Mouse (Mus musculus) lung, embryonic 14.5 days (tissue): ENCODE data around the gene Acsf3. TPM values are rescaled to one million over a fixed set of nuclear protein-coding genes. Genes with fewer than 3 reads are reported as not detected.

Experiments
- ATAC-seq: fragments of 200-750 bp; cut with Nextera tagmentation; 2 replicates; pipeline ENCODE4 v1.8.0; 2017; ENCODE audit warnings: mild to moderate bottlenecking, moderate TSS enrichment, moderate library complexity; ENCODE audit not compliant: insufficient read depth
- DNase-seq: peaks from one replicate; pipeline ENCODE4 v3.0.0-alpha.2; 2015
- H3K27ac ChIP-seq: fragments of 300-500 bp; sonication (generic); 2 replicates; pipeline ENCODE4 v1.5.1; 2014; ENCODE audit warnings: low read depth, mild to moderate bottlenecking, moderate library complexity
- H3K27me3 ChIP-seq: fragments of 300-500 bp; sonication (generic); 2 replicates; pipeline ENCODE4 v1.6.1; 2014; ENCODE audit warnings: low read length, control low read depth; ENCODE audit not compliant: insufficient read depth
- H3K36me3 ChIP-seq: fragments of 300-500 bp; sonication (generic); 2 replicates; pipeline ENCODE4 v1.6.1; 2014; ENCODE audit warnings: control low read depth; ENCODE audit not compliant: insufficient read depth
- H3K4me1 ChIP-seq: fragments of 300-500 bp; sonication (generic); 2 replicates; pipeline ENCODE4 v1.6.1; 2014; ENCODE audit warnings: antibody characterized with exemption, control low read depth; ENCODE audit not compliant: insufficient read depth
- H3K4me2 ChIP-seq: fragments of 300-500 bp; sonication (generic); 2 replicates; pipeline ENCODE4 v1.6.1; 2014; ENCODE audit warnings: mild to moderate bottlenecking
- H3K4me3 ChIP-seq: fragments of 300-500 bp; sonication (generic); 2 replicates; pipeline ENCODE4 v1.5.1; 2014; ENCODE audit warnings: low read depth, low read length
- H3K9ac ChIP-seq: fragments of 300-500 bp; sonication (generic); 2 replicates; pipeline ENCODE4 v1.6.1; 2014
- H3K9me3 ChIP-seq: fragments of 300-500 bp; sonication (generic); 2 replicates; pipeline ENCODE4 v1.6.1; 2016; ENCODE audit warnings: low read depth, low read length, control low read depth
- CTCF ChIP-seq: IDR thresholded peaks from 2 replicates; pipeline ENCODE4 v1.5.1; 2016; ENCODE audit warnings: antibody characterized with exemption, low read depth
- WGBS: fragments of 180-500 bp; shearing (Covaris S2); extraction: QIAGEN DNeasy Blood & Tissue Kit; methylation state at CpG from one replicate; pipeline ENCODE4 v1.1.7; 2014; 5-methylcytosine and 5-hydroxymethylcytosine counted together
- polyA plus RNA-seq: library from polyadenylated mRNA; unstranded; fragments of >200 nt; fragmentation: Nextera tagmentation; extraction: Ambion mirVana; gene quantifications from 2 replicates; pipeline ENCODE4 v1.2.1, GENCODE M21; 2014

The Acsf3 gene
- polyA plus RNA-seq, 1 experiment from 2014 or later: 17.7 TPM

DNA sequence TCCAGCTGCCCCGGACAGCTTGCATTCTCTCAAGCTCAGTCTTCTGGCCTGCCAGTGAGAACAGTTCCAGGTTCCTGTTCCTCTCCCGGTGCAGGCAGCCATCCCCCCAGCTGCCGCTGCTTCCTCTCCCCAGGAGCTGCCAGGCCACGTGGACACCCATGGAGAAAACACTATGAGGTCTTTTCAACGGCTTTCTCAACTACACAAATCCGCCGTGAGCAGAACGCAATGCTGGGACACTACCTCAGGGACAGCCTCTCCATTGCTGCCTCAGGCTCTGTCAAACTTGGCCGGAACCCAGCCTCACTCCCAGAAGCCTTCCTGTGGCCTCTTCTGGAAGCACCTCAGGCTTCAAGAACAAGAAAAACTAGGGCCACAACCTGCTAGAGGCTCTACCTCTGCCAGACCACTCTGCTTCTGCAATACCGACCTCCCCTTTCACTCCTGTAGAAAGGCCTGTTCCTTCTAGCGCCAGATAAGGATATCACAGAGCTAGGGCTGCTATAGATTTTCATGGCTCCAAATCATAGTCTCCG is 12.5 kb upstream of the Acsf3 start:
- Histone ChIP-seq H3K9me3 (no peaks in the 10 kb centered on the region), H3K36me3 (no peaks in the 10 kb centered on the region), H3K9ac (no peak overlapping the region), H3K4me3 (no peak overlapping the region), H3K27me3 (no peaks in the 10 kb centered on the region), H3K27ac (no peak overlapping the region), H3K4me1 (no peaks in the 10 kb centered on the region; the same call in 1 of the 2 replicates), H3K4me2 (no peak overlapping the region)
- ATAC-seq (no peak), DNase-seq (no peak)
- TF ChIP-seq CTCF: no peak
- WGBS: 44% methylated on average over 12 of the region's 12 CpGs

DNA sequence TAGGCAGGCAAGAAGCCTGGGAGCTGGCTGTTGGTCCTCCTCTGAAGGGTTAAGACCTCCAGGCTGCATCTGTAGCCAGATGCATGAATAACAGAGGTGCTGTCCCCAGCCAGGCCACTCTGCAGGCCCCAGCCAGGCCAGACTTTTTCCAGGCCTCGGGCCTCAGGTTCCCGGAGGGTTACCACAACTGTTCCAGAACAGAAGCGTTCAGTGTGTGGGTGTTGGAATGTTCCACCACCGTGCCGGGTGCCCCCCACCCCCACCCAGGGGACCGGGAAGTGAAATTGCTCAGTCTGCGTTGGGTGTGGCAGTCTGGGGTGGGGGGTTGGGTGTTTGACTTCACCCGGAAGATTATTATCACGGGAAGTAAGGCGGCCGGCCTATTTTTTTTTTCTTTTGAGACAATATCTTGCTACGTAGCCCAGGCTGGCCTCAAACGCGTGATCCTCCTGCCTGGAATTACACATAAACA is 12.0 kb upstream of the Acsf3 start:
- 80% methylated on average over 14 of the region's 14 CpGs for WGBS
- Histone ChIP-seq H3K36me3 (no peaks in the 10 kb centered on the region), H3K4me2 (no peak overlapping the region), H3K9ac (no peak overlapping the region), H3K9me3 (no peaks in the 10 kb centered on the region), H3K4me3 (no peak overlapping the region), H3K27me3 (no peaks in the 10 kb centered on the region), H3K27ac (no peak overlapping the region), H3K4me1 (no peaks in the 10 kb centered on the region; the same call in 1 of the 2 replicates)
- ATAC-seq (no peak), DNase-seq (no peak)
- no peak for TF ChIP-seq CTCF

DNA sequence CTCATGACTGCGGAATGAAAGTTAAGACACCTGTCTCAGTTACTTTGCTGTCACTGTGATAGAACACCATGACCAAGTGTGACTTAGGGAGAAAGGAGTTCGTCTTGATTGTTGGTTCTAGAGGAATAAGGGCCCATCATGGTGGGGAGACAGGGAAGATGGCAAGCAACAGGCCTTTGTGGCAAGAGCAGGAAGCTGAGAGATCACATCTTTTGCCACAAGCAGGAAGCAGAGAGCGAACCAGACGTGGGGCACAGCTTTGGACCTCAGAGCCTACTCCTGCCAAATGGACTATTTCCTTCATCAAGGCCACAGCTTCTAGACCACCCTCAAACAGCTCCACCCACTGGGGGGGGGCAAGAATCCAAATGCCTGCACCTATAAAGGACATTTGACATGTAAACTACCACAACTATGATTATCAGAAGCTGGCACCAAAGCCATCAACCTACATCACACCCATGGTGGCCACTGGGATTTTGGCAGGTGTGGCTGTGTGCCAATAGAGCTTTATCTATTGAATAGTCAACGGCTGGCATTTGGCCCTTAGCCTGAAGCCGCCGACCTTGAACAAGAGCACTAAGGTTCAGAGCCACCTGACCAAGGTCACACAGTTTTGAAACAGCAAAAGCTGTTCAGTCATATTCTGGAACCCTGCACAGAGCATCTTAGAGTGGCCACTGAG is 10.4 kb upstream of the Acsf3 start:
- Histone ChIP-seq H3K4me2 (no peak overlapping the region), H3K4me3 (no peak overlapping the region), H3K9me3 (no peaks in the 10 kb centered on the region), H3K27me3 (no peaks in the 10 kb centered on the region), H3K27ac (no peak overlapping the region), H3K4me1 (no peaks in the 10 kb centered on the region; the same call in 1 of the 2 replicates), H3K36me3 (no peaks in the 10 kb centered on the region), H3K9ac (no peak overlapping the region)
- no peak for TF ChIP-seq CTCF
- ATAC-seq (no peak), DNase-seq (no peak)
- 85% methylated on average over 7 of the region's 7 CpGs for WGBS

DNA sequence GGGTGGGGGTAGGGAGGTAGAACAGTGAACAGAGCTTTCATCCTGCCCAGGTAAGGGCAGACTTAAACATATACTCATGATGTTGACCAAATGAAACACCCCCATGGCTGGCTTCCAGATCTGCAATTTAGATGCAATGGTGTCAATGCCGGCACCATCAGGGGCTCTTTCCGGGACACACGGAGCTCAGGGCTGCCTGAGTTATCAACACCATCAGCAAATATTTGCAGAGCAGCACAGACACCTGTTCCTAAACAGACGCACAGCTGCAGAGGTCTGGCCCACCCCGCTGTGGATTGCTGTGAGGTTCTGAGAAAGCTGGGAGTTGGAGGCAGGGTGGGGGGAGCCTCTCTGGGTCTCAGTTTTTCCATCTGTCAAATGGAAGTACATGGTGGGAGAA is 9.1 kb upstream of the Acsf3 start:
- no peak overlapping the region for H3K9ac ChIP-seq
- no peaks in the 10 kb centered on the region for H3K36me3 ChIP-seq
- no peak overlapping the region for H3K4me3 ChIP-seq
- no peaks in the 10 kb centered on the region for H3K27me3 ChIP-seq
- WGBS: 27% methylated on average over 5 of the region's 5 CpGs
- no peak overlapping the region for H3K27ac ChIP-seq
- no peak overlapping the region for H3K4me2 ChIP-seq
- no peaks in the 10 kb centered on the region for H3K9me3 ChIP-seq
- TF ChIP-seq CTCF: no peak
- no peaks in the 10 kb centered on the region for H3K4me1 ChIP-seq
- ATAC-seq: no peak
- no peak for DNase-seq

DNA sequence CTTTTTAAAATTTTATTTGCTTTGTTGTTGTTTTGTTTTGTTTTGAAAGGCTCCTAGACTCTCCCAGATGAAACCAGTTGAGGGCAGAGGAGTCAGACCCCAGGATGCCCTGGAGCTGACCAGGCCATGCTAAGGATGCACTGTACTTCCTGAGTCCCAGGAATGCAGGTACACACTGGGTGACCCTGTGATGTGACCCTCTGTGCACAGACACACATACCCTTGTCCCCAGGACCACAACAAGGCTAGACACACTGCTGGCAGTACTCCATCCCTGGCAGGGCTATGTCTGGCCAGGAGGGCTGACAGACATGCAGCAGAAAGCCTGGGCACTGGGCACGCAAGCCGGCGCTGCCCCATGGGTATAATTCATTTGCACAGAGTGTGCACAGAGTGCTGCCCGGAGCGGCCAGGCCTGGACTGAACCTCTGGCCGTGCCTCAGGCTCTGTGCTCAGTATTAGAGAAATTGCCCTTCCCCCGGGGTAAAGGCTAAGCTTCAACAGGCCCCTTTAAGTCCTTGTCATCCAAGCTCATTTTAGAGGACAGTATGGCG is 8.6 kb upstream of the Acsf3 start:
- no peaks in the 10 kb centered on the region for H3K27me3 ChIP-seq
- no peaks in the 10 kb centered on the region for H3K9me3 ChIP-seq
- no peak for TF ChIP-seq CTCF
- H3K4me2 ChIP-seq: no peak overlapping the region
- ATAC-seq (no peak), DNase-seq (no peak)
- H3K27ac ChIP-seq: no peak overlapping the region
- no peaks in the 10 kb centered on the region for H3K36me3 ChIP-seq
- H3K9ac ChIP-seq: no peak overlapping the region
- no peaks in the 10 kb centered on the region for H3K4me1 ChIP-seq
- no peak overlapping the region for H3K4me3 ChIP-seq
- 74% methylated on average over 8 of the region's 8 CpGs for WGBS

DNA sequence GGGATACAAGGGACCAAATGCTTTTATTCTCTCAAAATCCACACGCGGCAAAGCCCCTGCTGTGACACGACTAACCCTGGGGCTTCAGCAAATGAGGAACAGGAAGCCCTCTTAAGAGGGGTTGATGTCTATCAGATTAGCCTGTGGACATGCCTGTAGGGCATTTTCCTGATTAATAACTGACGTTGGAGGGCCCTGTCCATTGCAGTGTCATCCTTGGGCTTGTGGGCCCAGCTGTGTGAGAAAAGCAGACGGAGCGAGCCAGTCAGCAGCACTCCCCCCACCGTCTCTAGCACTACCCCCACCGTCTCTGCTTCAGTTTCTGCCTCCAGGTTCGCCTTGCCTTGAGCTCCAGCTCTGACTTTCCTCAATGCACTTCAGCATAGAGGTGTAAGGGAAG is 8.1 kb upstream of the Acsf3 start:
- no peak overlapping the region for H3K4me3 ChIP-seq
- TF ChIP-seq CTCF: no peak
- no peaks in the 10 kb centered on the region for H3K36me3 ChIP-seq
- no peak overlapping the region for H3K27ac ChIP-seq
- H3K4me1 ChIP-seq: no peaks in the 10 kb centered on the region
- ATAC-seq (no peak), DNase-seq (no peak)
- H3K9me3 ChIP-seq: no peaks in the 10 kb centered on the region
- 48% methylated on average over 9 of the region's 9 CpGs for WGBS
- H3K4me2 ChIP-seq: no peak overlapping the region
- no peaks in the 10 kb centered on the region for H3K27me3 ChIP-seq
- H3K9ac ChIP-seq: no peak overlapping the region

DNA sequence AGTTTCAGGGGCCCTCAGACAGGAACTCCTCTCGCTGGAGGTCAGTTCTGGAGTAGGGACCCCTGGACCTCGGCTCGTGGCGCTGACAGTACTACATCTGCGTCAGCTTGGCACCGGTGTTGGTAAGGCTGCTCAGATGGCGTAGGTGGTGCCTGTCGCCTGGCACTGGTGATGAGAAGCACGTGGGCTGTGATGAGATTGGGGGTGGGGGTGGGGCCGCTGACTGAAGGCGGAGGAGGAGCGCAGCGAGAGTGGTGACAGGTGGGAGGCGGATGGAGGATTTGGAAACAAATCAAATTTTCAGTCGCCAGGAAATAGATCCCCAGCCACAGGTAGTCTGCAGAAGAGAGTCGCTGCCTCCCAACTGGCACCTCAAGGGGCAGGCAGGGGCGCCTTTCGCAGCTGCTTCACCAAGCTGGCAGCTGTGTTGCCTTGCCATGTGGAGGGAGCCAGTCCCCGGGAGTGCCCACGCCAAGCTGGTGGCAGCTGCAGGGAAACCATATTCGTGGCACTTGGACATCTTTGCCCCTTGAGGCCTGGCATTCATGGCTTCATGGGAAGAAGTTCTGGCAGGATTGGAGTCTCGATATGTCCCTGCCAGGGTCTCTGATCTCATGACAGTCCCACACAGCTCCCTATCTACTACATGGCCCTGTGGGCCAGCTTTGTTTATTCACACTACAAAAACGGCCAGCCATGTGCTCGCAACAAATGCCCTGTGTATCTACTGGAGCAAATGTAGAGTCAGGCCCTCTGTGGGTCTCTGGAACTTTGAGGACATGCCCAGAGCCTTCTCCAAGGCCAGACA is 5.8 kb upstream of the Acsf3 start:
- Histone ChIP-seq H3K27ac (no peak overlapping the region), H3K4me1 (no peaks in the 10 kb centered on the region), H3K27me3 (no peaks in the 10 kb centered on the region), H3K9ac (no peak overlapping the region), H3K9me3 (no peaks in the 10 kb centered on the region), H3K36me3 (no peaks in the 10 kb centered on the region), H3K4me3 (no peak overlapping the region), H3K4me2 (no peak overlapping the region)
- 46% methylated on average over 24 of the region's 24 CpGs for WGBS
- no peak for TF ChIP-seq CTCF
- ATAC-seq (no peak), DNase-seq (no peak)
